ENCODE assay signal across 14 mouse cellular contexts in the genomic region with DNA sequence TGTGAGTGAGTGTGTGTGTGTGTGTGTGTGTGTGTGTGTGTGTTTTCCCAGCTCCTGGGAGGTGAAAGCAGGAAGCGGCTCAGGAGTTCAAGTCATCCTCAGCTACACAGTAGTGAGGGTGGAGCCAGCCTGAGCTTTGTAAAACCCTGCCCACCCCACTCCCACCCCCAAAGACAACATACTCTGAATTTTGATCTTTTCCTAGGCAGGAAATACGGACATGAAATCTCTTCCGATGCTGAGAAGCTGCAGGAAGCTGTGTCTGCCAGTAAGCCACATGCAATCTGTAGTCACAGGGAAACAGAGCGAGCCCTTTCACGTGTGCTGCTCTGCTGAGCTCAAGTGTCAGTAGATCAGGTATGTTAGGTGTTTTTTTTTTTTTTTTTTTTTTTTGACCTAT.
"Had no signal": no experiment of that assay in that cellular context is flagged by ENCODE, and none has a peak within 500 bp of the region (broad histone marks: within the 10 kb centered on the region; RNA-seq: fewer than 3 reads in every experiment).

No protein-coding gene starts in this region.

- H3K36me3 ChIP-seq: kidney, embryonic 15.5 days; limb, embryonic 15.5 days; liver, embryonic 12.5 days; midbrain, embryonic 10.5 days; neural tube, embryonic 12.5 days had no signal

- H3K4me1 ChIP-seq: limb, embryonic 15.5 days; neural tube, embryonic 12.5 days had no signal

- H3K27ac ChIP-seq: kidney, embryonic 15.5 days; layer of hippocampus, adult 2 months; limb, embryonic 15.5 days; liver, embryonic 12.5 days; midbrain, embryonic 10.5 days; neural tube, embryonic 12.5 days; stomach, postnatal 0 days had no signal

- H3K4me2 ChIP-seq: kidney, embryonic 15.5 days; limb, embryonic 15.5 days; liver, embryonic 12.5 days; lung, embryonic 14.5 days; neural tube, embryonic 12.5 days had no signal

- H3K9ac ChIP-seq: kidney, embryonic 15.5 days; limb, embryonic 15.5 days; liver, embryonic 12.5 days; lung, embryonic 14.5 days; neural tube, embryonic 12.5 days had no signal

- H3K9me3 ChIP-seq: kidney, embryonic 15.5 days; limb, embryonic 15.5 days; liver, embryonic 12.5 days; midbrain, embryonic 10.5 days; neural tube, embryonic 12.5 days had no signal

- H3K4me3 ChIP-seq: kidney, embryonic 15.5 days; layer of hippocampus, adult 2 months; limb, embryonic 15.5 days; liver, embryonic 12.5 days; midbrain, embryonic 10.5 days; myocyte; neural tube, embryonic 12.5 days had no signal

- H3K27me3 ChIP-seq: kidney, embryonic 15.5 days; limb, embryonic 15.5 days; liver, embryonic 12.5 days; neural tube, embryonic 12.5 days had no signal

- ATAC-seq: intestine, postnatal 0 days; liver, embryonic 12.5 days had no signal

- DNase-seq: kidney, postnatal 36 days; lung, embryonic 14.5 days; lung, postnatal 10 days; lung, postnatal 4 days; midbrain, embryonic 14.5 days had no signal
